Mouse (Mus musculus): ENCODE data around the gene Ltf.
A peak's percentile ranks its signal among the peaks of the same experiment; 100 is the strongest.

Gene Ltf

DNA sequence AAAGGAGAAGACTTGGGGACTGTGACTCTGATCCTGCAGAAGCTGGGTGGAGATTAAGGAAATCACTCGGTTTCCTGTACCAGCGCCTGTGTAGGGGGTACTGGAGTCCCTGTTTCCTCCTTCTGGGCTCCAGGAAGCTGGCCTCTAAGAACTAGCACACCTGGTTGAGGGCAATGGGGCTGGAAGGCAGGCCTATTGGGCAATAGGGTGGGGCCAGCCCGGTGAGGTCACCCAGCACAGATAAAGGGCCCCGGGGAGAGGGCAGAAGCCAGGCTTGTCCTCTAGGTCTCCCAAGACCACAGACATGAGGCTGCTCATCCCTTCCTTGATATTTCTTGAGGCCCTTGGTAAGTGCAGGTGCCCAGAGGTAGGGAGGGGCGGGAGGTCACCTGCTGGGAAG, at the start of gene Ltf:
TSS of gene Ltf (plus strand) at position 250 of the 400 bp plus-strand sequence.
- DNase-seq, result no peak

DNA sequence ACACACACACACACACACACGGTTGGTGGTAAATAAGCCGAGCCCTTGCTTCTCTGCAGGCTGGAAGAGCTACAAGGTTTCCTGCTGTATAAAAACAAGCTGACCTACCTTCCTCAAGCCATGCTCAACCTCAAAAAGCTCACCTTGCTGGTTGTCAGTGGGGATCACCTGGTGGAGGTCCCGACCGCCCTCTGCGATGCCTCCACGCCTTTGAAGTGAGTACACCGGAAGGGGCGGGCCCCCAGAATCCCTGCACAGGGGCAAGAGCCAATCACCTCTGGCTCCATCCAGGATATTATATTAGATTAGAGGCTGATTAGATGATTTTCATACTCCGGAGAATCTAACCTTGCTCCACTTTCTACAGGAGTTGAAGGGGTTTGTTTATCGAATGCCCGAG, 39.7 kb upstream of the Ltf start:
- DNase-seq, result no peak

DNA sequence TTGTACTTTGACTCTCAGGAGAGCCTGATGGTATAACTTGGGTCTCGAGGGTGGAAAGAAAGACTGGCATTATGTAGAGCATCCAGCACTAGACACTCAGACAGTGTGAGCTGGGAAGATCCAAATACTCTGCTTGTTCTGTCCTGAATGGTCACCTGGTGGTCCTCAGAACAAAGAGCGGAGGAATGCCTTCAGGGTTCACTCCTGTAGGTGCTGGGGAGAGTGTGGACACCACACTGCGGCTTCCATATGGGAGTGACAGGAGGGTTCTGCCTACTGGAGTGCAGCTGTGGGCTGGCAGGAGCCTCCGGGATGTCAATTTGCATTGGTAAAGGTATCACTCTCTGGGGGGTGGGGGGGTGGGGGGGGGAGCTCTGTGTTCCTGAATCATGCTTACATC, 36.7 kb upstream of the Ltf start:
- no peak for DNase-seq

DNA sequence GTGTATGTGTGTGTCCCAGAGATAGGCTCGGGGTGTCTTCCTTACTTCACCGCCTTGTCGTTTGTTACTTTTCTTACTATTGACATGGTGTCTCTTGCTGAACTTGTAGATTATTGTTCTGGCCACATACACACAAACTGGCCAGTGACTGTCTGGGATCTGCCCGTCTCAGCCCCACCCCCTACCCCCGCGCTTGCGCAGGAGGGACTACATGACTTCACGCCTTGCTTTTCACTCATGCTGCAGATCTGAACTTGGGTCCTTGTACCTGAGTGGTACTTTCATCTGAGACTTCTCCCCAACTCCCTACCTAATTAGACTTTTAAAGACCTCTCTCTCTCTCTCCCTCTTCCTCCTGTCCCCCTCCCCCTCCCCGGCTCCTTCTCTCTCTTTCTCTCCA, 35.0 kb upstream of the Ltf start:
- no peak for DNase-seq

DNA sequence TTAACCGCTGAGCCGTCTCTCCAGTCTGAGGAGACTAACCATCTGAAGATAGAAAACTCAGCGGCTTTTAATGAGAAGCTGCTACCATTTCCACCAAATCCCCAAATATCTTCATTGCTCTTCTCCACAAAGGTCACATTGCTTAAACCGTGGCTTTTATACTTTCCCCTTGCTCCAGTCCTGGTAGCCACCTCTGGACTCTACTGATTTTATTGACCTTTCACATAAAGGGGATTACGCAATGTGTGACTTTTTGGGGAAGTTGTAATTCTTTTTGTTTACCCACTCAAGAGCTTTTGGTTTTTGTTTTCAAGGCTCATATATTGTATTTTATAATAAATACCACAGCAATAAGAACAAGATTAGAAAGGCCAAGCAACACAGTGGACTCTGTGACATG, 33.5 kb upstream of the Ltf start:
- DNase-seq, result no peak

DNA sequence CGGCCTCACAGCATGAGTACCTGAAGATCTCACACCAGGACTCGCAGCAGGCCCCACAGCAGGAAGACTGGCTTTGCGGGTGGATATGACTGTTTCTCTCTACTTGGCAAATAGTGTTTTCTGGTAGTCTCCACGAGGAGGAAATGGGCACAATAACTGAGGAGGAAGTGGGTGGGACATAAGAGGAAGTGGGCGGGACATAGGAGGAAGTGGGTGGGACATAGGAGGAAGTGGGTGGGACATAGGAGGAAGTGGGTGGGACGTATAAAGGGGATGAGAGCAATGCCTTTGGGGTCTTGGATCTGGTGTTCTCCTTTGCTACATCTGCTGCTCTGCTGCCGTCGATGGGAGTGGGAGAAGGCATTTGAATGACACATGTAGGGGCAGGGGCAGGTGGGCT, 33.1 kb upstream of the Ltf start:
- no peak for DNase-seq

DNA sequence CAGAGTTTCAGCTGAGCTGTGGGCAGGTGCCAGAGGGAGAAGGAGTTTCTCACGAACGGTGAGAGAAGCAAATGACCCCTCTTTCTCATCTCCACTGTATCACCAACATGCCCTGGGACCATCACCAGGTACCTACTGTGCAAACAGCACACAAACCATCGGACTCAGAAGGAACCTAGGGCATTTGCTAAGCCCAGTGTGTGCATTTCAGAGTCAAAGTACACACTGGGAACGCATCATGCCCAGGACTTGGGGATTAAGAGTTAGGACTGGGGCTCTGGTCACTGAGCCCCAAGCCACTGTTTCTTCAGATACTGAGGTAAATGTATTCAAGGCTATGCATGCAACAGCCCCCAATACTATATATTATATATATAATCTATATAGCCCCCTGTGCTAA, 31.7 kb upstream of the Ltf start:
- no peak for DNase-seq

DNA sequence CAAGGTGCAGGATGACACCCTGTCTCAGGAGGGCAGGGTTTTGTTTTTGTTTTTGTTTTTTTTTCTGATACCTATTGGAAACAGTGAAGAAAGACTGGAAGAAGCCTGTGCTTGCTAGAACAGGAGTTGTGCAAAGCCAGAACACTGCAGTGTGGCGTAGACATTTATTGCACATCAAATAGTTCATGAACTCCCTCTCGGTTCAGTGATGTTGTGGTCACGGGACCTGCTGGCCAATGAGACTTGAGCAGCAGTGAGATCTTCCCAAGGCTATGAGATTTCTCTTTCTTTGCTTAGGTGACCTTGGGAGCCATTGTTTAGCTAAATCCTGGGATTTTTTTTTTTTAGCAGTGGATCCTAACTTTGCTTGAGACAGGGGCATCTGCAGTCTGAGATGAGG, 31.0 kb upstream of the Ltf start:
- DNase-seq, result no peak

DNA sequence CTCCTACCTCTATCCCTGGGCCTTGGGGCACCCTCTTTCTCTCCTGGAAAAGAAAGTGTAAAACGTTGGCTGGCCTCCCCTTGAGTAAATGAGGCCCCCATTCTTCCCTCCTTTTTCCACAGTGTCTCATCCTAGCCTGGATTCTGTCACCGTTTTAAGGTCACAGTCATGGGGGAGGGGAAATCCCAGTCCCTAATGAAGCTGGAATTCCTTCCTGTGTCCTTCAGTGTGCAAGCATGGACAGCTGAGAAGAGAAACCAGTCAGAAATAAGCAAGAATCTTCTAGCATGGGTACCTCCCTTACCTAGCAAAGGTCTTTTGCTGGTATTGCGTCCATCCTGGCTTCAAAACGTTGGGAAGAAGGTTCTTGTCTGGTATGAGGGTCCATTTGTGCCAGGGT, 29.9 kb upstream of the Ltf start:
- DNase-seq, result no peak

DNA sequence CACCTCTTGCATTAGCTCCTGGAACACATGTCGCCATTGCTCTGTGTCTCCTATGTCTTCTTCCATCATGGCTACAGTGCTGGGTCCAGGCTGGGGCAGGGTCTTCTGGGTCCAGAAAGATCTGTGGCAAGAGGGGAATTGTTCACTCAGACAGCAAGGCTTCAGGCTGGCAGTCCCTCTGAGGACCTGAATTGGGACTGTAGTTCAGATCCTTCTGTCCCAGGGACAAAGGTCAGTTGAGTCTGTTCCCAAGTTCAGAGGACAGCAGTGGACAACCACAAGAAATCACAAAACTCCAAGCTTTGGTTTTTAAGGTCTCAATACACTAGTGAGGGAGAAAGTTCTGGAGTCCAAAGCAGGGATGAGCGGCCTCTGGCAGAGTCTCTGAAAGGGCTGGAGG, 29.5 kb upstream of the Ltf start:
- no peak for DNase-seq

DNA sequence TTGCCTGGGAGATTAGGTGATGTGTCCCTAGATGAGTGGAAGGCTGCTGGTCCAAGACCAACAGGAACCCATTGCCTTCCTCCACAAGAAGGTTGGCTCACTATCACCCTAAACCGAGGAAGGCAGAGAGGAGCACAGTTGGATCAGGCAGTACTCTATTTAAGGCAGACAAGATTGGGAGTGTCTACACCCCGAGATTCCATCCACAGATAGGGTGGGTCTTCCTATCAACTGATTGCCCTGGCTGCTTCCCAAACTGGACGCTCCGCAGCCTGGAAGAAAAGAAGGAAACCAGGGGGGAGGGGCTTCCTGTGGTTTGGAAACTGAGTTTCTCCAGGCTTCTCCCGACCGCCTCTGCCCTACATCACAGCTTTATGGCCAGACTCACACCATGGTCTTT, 28.9 kb upstream of the Ltf start, which contains the start of gene Rtp3:
TSS of gene Rtp3 (minus strand) at position 380 of the 400 bp plus-strand sequence.
- DNase-seq, result no peak

DNA sequence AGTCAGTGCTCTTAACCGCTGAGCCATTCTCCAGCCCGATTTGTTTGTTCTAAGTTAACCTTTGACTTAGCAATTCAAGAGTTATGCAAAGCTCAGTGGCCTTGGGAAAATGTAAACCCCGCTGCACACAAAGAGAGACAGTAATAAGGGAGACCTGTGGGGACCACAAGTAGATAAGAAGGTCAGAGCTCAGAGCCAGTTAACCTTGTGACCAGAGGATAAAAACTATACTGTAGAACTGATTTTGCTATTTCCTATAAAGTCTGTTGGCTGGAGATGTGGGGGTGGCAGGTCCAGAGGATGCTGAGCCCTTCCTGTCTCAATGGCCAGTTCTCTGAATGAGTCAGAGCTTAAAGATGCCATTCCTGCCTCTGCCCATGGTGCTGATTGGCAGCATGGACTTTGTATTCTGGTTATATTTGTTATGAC, 25.8 kb upstream of the Ltf start:
- DNase-seq, result no peak

DNA sequence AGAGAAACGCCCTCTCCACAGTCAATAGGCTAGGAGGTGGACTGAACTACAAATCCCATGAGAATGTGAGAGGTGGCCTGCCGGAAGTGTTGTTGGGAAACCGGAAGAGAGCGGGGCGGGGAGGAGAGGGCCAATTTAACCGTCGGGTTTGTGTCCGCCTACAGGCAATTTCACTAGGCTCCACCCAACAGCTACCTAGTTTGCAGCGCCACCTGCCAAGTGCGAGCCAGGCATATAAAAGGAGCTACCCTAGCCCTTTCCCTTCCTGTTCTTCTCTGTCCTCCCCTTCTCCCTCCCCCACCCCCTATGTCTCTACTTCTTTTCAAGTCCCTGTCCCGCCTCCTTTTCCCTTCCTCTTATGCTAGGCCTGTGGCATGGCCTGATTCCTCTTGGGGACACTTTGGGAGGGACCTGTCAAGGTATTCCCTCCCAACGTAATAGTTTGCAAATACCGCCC, 24.3 kb upstream of the Ltf start:
- DNase-seq, result peak; percentile 70

DNA sequence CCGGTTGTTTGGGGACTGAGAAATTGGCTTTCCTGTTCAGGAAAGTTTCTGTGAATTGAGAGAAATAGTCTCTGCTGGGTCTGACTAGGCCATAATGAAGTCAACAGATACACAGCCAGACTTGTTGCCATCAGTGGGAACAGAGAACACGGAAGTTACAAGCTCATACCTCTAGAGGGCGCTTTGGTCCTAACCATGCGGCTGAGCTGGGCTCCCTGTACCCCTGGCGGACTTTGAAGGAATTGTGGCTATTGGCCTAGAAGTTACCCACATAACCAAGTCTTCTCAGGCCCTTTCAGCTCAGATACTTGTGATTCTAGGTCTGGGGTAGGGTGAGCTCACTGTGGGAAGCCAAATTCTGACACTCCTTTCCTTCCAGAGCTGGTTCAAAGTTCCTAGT, 21.8 kb upstream of the Ltf start:
- DNase-seq, result peak; percentile 54

DNA sequence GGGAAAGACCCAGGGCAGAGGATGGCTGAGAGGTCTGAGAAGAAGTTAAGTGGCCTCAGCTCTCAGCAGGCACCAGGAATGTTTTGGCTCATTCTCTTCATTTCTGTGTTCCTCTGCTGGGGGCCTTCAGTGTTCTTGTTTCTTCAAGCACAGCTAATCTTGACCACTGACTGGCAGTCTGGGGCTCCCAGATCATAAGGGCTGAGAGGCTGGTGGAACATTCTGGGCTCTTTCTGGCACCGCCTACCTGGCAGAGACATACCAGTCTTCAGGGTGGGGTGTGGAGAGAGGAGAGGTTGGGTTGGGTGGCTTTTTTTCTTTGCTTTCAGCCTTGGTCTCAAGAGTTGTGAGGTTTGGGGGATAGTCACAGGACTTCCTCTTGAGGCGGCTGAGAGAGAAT, 20.0 kb upstream of the Ltf start:
- DNase-seq, result no peak

DNA sequence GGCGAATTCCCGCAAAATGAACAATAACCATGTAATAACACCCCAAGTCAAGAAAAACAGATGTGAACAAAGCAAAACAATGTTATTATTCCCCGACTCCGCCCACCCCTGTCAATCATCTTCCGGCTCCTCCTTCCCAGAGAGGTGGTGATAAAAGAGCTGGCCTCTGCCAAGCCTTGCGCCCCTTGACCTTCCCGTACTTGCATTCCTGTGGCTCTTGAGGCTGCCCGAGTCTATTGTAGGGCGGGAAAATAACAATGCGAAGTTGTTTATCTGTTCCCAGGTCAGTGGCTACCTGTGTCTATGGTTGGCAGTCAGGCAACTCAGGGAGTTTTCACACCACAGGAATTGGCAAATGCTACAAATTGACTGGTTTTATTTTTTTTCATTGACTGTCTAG, 19.2 kb upstream of the Ltf start:
- no peak for DNase-seq

DNA sequence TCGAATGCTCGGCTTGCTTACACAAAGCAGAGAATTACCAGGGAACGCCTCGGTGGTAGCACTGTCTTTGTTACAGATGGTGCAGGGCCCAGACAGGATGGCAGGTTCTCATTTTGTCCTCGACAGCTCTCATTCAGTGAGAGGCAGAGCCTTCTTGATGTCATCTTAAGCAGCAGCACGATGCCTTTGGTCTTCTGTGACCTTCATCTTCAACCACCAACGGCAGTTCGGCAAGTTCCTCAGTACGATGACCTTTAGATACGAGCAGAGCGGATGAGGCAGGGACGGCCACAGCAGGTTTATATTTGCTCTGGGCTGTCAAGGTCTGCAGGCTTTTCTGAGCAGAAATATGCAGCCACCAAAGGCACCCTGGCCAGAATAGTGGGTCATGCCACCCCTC, 17.4 kb upstream of the Ltf start:
- no peak for DNase-seq

DNA sequence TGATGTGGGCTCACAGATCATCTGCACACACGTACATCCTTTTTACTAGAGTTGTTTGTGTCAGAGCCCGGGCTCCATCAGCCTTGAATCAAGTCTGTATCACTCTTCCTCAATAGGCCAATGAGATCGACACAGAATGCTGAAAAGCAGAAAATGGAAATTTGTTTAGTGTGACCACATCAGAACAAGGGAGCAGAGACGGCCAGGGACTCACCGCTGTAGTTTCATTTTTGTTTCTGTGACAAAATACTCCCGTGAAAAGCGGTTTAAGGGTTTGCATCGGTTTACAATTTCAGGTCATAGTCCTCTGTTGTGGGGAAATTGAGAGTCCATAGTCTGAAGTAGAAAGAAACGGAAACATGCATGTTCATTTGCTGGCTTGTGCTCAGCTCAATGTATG, 15.8 kb upstream of the Ltf start:
- no peak for DNase-seq

DNA sequence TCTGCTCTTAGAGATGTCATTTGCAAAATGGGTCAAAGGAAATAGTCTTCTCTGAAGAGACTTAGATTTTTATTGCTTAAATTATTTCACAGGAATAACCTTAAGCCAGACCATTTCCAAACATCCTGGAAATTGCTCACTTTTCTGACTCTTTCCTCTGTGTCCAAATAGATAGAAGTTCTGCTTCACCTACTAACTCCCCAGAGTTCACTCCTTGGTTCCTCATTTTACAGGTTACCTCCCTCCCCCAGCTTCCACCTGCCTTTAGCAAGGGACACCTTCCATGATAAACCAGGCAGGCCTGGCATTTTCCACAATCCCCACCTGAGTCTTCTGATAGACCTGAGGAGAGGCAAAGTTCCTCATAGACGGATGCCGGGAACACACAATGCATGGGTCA, 12.5 kb upstream of the Ltf start:
- no peak for DNase-seq

DNA sequence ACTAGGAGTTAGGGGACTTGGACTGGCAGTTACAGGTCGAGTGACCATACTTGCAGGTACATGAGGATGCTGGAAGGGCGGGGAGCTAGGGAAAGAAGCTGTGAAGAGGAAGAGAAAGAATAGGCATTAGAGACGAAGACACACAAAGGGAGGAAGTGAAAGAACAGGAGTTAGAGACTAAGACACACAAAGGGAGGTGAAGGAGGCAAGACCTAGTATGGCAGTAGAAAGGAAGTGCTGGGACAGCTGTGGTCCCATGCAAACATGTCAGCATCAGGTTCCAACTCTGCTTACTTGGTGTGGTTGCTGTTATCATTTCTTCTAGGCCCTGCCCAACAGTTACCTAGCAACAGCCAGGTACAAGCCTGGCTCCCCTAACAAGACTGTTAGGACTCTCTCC, 9.3 kb upstream of the Ltf start:
- DNase-seq, result no peak

DNA sequence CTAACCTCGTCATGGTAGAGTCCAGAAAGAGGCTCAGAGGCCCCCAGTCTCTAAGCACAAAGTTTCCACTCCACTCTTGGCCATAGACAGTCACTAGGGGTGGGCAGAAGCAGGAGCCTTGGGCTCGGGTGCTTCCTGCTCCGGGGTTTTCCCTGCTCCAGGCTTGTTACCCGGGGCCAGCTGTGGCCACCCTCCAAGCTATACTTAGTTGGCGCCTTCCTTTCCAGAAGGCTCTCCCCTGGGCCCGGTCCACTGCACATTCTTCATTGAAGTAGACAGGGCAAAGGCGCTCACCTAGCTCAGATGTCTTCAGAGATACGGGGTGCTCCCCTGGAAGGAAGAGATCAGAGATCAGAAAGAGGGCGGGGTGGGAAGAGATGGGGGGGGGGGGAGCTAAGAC, 7.5 kb upstream of the Ltf start:
- DNase-seq, result no peak

DNA sequence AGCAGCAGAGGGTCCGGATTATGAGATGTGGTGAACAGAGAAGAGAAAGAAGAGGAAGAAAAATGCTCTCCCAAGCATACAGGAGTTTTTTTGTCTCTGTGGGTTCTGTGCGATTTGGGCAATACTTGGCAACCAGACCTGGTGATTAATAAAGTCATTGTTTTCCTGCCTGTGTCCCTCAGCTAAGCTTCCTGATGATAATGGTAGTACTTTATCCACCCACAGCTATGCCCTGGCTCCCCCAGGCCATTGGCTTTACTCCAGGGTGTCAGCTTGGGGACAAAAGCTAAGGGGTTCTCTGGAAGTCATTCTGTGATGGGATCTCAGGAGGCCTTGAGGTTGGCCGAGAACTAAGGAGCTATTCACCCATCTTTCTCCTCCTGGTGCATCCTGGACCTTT, 7.0 kb upstream of the Ltf start:
- no peak for DNase-seq

DNA sequence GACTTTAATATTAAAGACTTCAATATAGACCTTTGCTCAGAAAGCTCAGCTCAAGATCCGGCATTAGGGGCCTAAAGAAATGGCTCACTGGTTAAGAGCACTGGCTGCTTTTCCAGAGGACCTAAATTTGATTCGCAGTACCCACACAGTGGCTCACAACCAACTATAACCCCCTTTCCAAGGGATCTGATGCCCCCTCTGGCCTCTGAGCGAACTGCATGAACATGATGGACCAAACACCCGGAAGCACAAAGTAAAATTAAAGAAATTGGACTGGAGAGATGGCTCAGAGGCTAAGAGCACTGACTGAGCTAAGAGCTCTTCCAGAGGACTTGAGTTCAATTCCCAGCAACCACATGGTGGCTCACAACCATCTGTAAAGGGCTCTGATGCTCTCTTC, 3.4 kb upstream of the Ltf start:
- DNase-seq, result no peak

DNA sequence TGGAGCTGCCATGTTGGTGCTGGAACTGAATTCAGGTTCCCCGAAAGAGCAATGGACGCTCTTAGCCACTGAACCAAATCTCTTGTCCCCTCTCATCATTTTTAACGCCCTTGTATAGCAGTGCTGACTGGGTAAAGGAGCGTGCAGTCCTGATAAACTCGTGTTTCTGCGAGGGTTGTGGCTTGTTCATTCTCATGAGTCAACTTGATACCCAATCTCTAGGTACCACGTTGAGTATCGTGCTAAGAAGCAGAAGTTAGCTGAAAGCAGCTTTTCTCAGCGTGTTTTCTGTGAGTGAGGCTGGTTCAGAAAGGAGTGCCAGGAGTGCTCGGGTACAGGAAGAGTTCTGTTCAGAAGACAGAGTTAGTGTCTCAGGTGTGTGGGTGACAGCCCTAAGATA, 7.7 kb downstream of the Ltf start:
- DNase-seq, result no peak

DNA sequence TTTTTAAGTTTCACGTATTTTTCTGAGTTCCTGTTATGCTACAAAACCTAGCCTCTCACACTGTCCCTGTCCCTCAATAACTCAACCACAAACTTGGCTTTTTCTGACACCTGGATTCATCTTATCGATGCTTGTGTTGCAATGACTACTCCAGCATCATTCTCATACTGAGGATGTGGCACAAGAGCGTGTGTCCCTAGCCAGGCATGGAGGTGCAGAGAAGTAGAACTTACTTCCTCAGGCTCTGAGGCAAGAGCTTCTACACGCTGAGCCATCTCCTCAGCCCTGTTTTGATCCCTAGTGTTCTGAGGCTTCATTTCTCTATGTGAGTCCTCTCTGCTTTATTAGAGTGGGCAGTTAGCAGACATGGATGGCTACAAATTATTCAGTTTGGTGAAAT, 14.6 kb downstream of the Ltf start:
- no peak for DNase-seq

DNA sequence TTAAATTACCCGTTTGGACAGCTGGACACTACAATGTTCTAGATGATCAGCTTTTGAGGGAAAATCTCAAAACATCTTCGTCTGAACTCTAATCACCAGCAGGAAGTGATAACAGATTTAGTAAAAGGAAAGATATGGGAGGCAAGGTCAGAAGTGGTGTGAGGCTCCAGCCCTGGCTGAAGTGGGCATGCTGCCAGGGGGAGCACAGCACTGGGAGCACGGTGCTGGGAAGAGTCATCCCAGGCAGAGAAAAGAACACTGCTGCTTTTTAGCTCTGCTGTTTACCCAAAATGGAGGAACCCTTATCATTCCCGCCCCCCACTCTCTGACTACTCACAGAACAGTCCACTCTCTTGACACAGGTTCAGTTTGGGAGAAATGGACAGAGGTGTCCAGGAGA, 20.9 kb downstream of the Ltf start:
- DNase-seq, result no peak
